Mouse (Mus musculus) Muller cell, postnatal 12 days (primary cell): Measurements from ENCODE around the gene Krtap5-2.
"Not testable (repeated sequence)": the region's sequence is repeated elsewhere in the genome, so short reads cannot be mapped to it uniquely, and the experiment has no call there.

ENCODE experiments used
- DNase-seq: peaks from one replicate; pipeline ENCODE4 v3.0.0-alpha.2; 2015; ENCODE audit errors: inconsistent ontology term

Gene Krtap5-2

GRCm38 (mm10) chr7:142140696-142141095 is 35.1 kb downstream of the Krtap5-2 start:
- DNase-seq = no peak

- DNase-seq = not testable (repeated sequence)
Observed at GRCm38 (mm10) chr7:142135934-142136333, 39.9 kb downstream of the Krtap5-2 start, which contains the start of gene Gm39115. Gene Gm39115 (minus strand): TSS chr7:142136034.

- DNase-seq = peak; percentile 9
Observed at GRCm38 (mm10) chr7:142134206-142134995, 41.4 kb downstream of the Krtap5-2 start.

- no peak for DNase-seq
Observed at GRCm38 (mm10) chr7:142128843-142129242, 47.0 kb downstream of the Krtap5-2 start.
